Mouse (Mus musculus): ENCODE results near the gene Ngf. TPM values are rescaled to one million over a fixed set of nuclear protein-coding genes. Genes with fewer than 3 reads are reported as not detected.

The Ngf gene
- total RNA-seq, 2 experiments from 2014 or later, result 11.6 to 12.0 TPM

DNA sequence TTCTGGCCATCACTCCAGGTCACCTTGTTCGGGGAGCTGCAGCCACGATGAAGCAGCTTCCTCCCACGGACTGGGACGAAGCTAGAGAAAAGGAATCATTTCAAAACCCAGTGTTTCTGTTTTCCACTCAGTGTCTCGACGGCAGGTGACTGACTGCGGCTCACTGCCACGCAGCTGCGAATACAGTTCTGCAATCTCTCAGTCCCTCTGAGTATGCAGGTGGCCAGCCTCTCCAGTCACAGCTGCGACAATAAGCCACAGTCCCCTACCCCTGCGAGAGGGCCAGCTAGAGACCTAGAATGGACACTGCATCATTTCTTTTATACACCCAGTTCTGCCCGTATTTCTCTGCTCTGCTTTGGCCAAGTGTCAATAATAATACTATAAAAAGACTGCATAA is 36.3 kb downstream of the Ngf start:
- no peak for DNase-seq (ENCODE audit: extremely low spot score in 1 of 2, low spot score in 1 of 2)

DNA sequence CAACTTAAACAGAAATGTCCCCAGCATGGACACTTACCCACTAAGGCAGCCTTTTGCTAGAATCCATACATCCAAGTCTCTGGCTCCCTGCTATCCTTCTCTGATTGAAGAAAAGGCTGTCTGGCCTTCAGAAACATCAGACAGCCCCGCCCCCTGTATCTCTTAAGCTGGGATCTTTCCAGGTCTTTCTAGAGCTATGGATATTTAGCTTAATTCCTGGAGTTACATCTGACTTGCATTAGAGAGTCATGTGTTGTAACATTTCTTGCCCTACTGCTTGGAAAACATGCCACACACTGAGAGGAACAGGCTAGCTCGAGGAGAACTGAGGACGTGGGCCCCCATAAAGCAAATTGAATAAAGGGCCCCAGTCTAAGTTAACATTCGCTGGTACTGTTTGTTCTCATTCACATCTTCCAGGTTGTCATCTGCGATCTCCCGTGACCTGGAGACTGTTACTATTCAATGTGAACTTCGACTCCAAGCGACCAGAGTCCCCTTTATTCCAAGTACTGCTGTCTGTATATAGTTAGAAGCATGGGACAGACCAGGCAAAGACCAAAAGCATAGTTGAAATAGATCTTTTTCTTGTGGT is 38.0 kb downstream of the Ngf start:
- no peak for DNase-seq (ENCODE audit: extremely low spot score in 1 of 2, low spot score in 1 of 2)

DNA sequence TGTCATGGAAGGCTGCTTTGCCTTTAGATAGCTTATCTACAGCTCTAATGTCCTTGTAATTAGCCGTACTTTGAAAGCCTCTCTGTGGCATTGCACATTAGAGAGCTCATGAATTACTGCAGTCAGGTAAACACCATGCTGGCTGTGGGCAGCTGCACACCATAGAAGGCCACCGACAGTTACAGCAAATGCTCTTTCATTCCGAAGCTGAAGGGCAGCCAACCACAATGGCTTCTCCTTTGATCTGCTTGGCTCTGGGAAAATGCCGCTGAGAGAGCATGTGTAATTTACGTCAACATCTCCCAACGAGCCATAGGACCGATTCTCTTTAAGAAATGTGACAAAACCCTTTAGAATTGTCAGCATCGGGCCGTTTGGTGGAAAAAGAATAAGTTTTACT is 38.7 kb downstream of the Ngf start:
- DNase-seq (ENCODE audit: extremely low spot score in 1 of 2, low spot score in 1 of 2), result no peak

DNA sequence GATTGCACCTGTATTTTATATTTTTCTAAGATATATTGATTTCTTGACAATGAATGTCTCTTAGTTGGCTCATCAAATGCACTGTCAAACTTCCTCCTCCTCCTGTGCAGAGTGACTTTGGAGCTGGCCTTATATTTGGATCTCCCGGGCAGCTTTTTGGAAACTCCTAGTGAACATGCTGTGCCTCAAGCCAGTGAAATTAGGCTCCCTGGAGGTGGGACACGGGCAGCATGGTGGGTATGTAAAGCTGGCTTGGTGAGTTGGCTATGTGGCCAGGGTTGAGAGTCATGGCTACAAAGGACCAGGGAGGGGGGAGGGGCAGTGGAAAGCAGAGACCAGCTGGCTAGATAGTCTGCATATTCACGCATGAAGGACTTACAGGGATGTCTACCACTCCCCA is 39.9 kb downstream of the Ngf start:
- DNase-seq (ENCODE audit: extremely low spot score in 1 of 2, low spot score in 1 of 2), result no peak

DNA sequence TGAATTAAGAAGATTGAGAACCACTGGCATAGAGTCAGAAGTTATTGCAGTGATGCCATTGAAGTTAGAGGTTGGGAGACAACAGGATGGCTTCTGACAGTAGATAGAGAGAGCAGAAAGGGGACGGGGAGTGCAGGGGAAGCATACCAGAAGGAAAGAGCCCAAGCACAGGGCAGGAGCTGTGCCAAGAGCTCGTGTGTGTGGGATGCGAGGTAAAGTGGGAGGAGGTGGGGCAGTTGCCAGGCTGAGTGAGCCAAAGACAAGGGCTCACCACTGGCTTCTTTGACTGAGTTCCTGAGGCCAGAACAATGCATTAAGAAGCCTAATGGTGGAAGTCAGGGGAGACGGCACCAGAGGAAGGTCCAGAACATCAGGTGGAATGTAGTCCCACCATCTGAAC is 47.2 kb downstream of the Ngf start:
- no peak for DNase-seq (ENCODE audit: extremely low spot score in 1 of 2, low spot score in 1 of 2)

DNA sequence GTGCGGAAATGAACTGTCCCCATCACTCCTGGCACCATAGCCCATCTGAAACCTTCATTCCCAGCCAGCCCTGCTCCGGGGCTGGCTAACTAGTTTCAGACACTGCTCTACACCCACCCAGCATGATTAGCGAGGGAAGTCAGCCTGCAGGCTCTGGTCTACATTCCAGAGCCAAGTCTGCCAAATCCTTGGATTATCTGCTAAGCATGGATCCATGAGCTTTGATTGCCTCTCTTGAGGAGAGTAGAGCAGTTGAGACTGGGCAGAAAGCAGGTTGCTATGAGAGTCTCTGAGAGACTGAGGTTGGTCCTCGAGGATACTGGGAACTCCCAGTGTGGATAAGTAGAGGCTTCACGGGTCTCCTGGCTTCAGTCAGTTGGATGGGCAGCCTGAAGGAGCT is 51.3 kb downstream of the Ngf start:
- no peak for DNase-seq (ENCODE audit: extremely low spot score in 1 of 2, low spot score in 1 of 2)

DNA sequence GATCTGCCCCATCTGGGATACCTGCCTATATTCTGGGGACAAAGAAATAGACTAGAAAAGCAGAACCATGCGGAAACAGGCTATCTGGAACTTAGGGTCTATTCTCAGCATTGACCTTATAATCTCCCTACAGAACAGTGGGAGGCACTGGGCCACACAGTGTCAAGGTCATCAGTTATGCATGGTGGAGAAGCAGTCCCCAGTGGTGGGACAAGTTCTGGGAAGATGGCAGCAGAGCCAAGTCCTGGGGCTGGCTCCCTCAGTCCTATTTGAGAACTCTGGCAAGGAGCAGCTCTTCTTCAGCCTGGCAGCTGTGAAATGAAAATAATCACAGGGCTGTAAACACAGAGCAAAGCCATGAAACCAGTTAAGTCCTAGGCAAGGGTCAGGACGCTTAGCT is 54.0 kb downstream of the Ngf start:
- no peak for DNase-seq (ENCODE audit: extremely low spot score in 1 of 2, low spot score in 1 of 2)

DNA sequence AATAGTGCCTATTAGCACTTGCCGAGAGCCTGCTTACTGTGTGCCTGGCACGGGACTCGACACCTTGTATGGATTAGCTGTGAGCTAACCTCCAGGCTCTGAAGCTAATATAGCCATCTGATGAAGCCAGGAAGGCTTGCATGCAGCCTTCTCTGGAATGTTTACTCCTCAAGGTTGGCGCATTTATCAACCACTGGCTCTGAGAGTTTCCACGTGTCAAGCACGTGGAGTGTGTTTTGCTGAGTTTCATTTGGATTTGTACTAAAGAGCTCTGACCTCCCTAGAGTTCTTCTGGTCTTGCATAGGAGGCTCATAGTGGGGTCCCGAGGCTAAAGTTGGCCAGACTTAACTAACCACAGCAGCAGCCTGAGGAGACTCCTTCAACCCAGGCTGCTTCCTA is 55.2 kb downstream of the Ngf start:
- DNase-seq (ENCODE audit: extremely low spot score in 1 of 2, low spot score in 1 of 2), result no peak

DNA sequence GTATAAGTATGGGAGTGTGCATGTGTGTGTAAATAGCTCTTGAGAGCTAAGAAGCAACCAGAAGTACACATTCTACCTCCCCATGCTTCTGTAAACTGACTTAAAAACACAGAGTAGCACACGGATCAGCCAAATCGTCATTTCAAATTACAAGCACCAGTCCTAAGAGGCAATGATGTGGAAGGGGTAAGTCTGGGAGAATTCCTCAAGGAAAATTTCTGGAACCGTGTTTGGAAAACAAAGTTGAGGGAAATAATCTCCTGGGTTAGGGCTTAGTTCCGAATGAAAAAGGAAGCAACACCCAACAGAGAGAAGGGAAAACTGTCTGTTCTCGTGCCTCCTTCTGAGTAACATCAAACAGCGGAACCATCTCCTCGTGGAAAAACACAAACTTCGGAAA is 56.1 kb downstream of the Ngf start:
- DNase-seq (ENCODE audit: extremely low spot score in 1 of 2, low spot score in 1 of 2), result no peak

DNA sequence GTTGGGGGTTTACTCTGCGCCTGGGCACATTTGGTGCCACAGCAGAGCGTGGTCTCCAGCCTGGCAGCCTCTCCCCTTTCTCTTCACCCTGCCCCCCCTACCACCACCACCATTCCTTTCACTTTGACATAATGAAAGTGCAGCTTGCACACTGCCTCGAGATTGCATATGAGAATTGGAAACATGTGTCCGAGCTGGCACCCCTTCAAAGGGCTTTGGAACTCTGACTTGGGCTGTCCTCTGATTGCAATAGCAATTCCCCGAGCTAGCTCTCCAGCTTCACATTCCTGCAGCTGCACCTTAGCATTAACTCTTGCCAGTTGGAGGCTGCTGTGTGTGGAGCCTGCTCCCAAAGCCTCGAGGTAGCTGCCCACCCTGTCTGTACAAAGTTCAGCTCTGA is 56.8 kb downstream of the Ngf start:
- DNase-seq (ENCODE audit: extremely low spot score in 1 of 2, low spot score in 1 of 2), result no peak

DNA sequence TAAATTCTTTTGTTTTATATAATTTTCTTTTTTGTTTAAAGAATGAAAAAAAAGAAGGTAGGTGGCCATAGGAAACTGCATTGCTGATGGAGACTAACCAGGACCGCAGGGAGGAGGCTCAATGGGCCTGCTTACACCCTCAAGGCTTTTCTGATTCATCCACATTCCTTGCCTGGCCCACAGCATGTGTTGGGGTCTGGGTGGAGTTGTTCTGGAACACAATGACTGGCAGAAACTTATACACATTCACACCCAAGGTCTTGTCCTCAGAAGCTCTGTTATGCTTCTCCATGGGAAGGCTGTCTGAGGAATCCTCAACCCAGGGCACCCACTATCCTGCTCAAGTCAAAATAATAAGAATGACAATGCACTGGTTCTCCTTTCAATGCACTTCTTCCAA is 65.0 kb downstream of the Ngf start:
- DNase-seq (ENCODE audit: extremely low spot score in 1 of 2, low spot score in 1 of 2), result no peak

DNA sequence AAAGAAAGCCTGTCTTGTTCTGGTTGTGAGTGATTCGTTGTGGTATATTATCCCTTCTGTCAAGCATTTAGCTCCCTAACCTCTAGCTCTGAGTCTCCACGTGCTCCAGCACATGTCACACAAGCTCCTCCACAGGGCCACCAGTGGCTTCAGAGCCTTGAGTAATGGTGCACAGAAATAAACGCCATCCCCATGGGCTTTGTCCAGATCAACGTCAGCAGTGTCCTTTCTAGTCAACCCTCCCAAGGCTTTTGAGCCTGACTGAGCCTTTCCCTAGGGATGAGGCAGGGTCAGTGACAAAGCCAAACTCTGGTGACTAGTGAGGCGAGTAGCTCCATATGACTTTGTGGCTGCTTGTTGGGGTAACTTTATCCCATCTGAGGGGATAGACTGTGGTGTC is 73.9 kb downstream of the Ngf start:
- DNase-seq (ENCODE audit: extremely low spot score in 1 of 2, low spot score in 1 of 2), result no peak

DNA sequence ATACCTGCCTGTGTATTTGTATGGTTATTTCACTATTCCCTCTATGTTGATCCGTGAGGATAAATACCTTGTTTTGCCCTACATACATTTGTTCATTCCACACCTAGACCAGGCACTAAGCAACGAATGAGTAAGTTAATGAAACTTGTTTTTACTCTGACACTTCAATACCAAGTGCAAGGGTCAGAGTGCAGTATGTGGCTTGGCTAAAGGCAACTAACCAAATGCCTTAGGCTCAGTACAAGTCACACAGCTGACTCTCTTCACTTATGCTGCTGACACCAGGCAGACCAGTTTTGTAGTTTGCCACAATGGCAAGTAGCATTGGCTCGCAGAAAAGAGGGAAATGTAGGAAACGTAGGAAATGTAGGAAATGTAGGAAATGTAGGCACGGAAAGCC is 77.8 kb downstream of the Ngf start:
- DNase-seq (ENCODE audit: extremely low spot score in 1 of 2, low spot score in 1 of 2), result no peak

DNA sequence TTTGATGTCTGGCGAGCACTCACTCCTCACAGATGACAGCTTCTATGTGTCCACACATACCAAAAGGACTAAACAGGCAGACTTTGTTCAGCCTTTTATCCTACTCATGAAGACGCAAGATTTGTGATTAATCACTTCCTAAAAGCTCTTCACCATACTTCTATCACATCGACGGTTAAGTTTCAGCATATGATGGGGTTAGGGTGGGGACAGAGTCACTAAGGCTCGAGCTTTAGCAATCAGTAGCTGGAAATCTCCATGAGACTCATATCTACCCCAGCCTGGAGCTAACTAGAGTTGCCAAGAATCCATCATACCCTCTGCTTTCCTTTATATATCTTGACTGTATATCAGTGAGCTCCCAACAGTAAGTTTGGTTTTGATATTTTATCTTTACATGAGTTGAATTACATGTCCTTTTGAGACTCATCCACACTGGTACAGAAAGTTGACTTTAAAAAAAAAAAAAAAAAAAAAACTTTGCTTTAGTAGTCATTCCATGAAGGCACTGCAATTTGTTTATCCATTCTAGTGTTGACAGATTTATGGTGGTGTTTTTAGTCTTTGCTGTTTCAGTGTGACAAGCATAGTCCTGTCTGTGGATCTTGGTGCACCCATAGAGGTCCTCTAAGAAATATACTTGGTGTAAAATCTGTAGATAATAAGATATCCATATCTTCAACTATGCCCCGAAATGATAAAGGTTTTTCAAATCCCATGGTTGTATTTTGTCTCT is 84.4 kb downstream of the Ngf start:
- DNase-seq (ENCODE audit: extremely low spot score in 1 of 2, low spot score in 1 of 2), result no peak

DNA sequence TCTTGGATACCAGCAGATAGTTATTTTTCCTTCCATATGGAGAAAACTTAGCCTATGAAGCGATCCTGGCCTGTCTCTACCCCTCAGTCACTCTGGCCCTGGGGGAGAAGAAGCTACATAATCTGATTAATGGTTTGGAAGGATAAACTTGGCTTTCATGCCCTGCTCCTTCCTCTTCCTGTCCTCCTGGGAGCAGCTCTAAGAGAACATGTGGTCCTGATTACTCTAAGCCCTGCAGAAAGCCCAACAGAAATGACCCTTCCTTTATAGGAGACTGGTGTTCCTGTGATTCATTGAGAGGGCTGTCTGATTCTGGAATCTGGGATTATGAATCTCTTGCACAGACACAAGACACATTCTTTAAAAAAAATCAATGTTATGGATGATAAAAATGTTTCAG is 86.4 kb downstream of the Ngf start:
- DNase-seq (ENCODE audit: extremely low spot score in 1 of 2, low spot score in 1 of 2), result no peak

DNA sequence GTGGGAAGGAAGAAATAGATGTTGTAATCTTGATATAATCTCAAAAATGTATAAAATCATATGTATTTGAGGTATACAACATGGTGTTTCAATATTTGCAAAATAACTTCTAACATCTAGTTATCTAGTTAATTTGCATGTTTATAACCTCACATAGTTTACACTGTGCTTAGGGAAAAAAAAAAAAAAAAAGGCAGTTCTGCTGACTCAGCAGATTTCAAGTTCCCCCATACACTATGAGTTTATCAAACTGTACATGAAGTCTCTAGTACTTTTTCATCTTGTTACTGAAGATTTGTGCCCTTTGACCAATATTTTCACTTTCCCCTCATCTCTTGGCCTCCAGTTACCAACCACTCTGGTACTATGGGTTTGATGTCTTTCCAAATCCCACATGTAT is 86.9 kb downstream of the Ngf start:
- DNase-seq (ENCODE audit: extremely low spot score in 1 of 2, low spot score in 1 of 2), result no peak
